Comparison of ENCODE assay signal across 8 mouse cellular contexts in genomic region chr9:109862397-109863044, GRCm38 (mm10). TPM values are rescaled to one million over a fixed set of nuclear protein-coding genes. Genes with fewer than 3 reads are reported as not detected.
A peak's percentile ranks its signal among the peaks of the same experiment; 100 is the strongest.
DNase-seq lines count a peak whose midpoint lies in the region; ATAC-seq lines count a peak whose summit lies in the region.

No protein-coding gene starts in this region.

- peak; percentile 59 for DNase-seq in MEL-GATA-1-ER (ENCODE audit: extremely low read depth, low read depth)
- DNase-seq in cerebellum, adult 8-10 months = peak; percentile 72
- peak; percentile 78 for DNase-seq in forelimb bud, embryonic 11.5 days (ENCODE audit: low read depth, low spot score)
- peak; percentile 46 for DNase-seq in layer of hippocampus, adult 9-10 months (ENCODE audit: low spot score)
- DNase-seq in lung, postnatal 10 days = peak; percentile 80
- DNase-seq in ovary, postnatal 36 days (ENCODE audit: low spot score) = peak; percentile 78
- DNase-seq in thymus, postnatal 25 days = peak; percentile 83

- peak; percentile 77 to 81; a peak in 3 of 4 replicates for ATAC-seq in hematopoietic stem cell, adult 5-6 weeks (replicated peaks in 1 of 2; ENCODE audit: insufficient read depth in 1 of 2, low FRiP score in 2 of 2, low TSS enrichment in 1 of 2, low read depth in 1 of 2, poor library complexity in 2 of 2, severe bottlenecking in 2 of 2)

RNA-seq across cellular contexts. Expression of gene Cdc25a, which starts 12.9 kb away (rescaled TPM):
- total RNA-seq in hematopoietic stem cell, adult 5-6 weeks (2017) = 37.5 and 42.5 TPM in 2 replicates

RNA-seq across cellular contexts. Expression of gene Camp, which starts 13.1 kb away (rescaled TPM):
- 230 and 773 TPM in 2 replicates for total RNA-seq in hematopoietic stem cell, adult 5-6 weeks (2017)

RNA-seq across cellular contexts. Expression of gene Nme6, which starts 30.0 kb away (rescaled TPM):
- 23.3 and 34.3 TPM in 2 replicates for total RNA-seq in hematopoietic stem cell, adult 5-6 weeks (2017)

RNA-seq across cellular contexts. Expression of gene Spink8, which starts 50.4 kb away (rescaled TPM):
- not detected in 2 replicates for total RNA-seq in hematopoietic stem cell, adult 5-6 weeks (2017)

Comparison
In these comparisons a context has a peak if more than half of its experiments do, and no peak if none do; other contexts are left out.
1. Peak in every context shown above with its lines: DNase-seq and ATAC-seq.